Mouse (Mus musculus) lung, postnatal 0 days (tissue): ENCODE results near the gene Knstrn.

Experiments
- CTCF ChIP-seq: IDR thresholded peaks from 2 replicates; pipeline ENCODE4 v1.5.1; 2016; ENCODE audit warnings: antibody characterized with exemption, mild to moderate bottlenecking
- EP300 ChIP-seq: IDR thresholded peaks from 2 replicates; pipeline ENCODE4 v1.6.1; 2016; ENCODE audit warnings: antibody characterized with exemption, mild to moderate bottlenecking, control low read depth

DNA sequence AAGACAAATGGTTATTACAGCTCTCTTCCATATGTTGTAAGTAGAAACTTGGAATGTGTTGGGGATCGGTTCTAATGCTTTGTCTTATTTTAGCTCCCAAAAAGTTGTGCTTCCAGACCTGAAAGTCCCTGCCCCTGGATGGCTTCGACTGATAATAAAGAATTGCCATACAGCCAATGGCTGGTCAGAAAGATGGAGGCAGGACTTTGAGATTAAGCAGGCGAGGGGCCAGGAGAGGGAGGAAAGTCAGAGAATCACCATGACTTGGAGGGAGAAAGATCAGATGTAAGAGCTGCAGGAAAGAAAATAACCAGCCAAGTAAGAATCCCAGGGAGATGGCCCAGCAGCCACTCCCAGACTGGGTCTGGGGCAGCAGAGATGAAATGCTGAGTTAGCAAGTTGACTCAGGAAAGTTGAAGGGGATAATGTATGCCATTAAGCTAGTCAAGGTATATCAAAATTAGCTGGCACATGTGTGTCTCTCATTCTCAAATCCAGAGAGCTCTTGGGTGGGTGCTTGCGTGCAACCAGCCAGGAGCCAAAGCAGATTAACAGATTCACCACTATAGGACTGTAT is 11.2 kb upstream of the Knstrn start:
- TF ChIP-seq CTCF (no peak), EP300 (no peak)
